Mouse (Mus musculus): Measurements from ENCODE around the gene Pex3. TPM values are rescaled to one million over a fixed set of nuclear protein-coding genes. Genes with fewer than 3 reads are reported as not detected.

Gene Pex3
- polyA plus RNA-seq, 1 experiment = 2.3 TPM

- H3K36me3 ChIP-seq (ENCODE audit: control insufficient read depth, insufficient read depth, low read length) = peaks cover 7% of the 10 kb centered on the region; the same call in 1 of the 2 replicates
- TF ChIP-seq POLR2A (IDR thresholded peaks at IDR 0.05; ENCODE audit: low read depth, low read length) = no peak
- TF ChIP-seq CTCF (IDR thresholded peaks at IDR 0.05; ENCODE audit: extremely low read depth, insufficient read length, insufficient replicate concordance, low read depth, low read length) = no peak
- no peak overlapping the region for H3K27ac ChIP-seq (ENCODE audit: insufficient read depth, low read depth, low read length)
- 49% methylated on average over 8 of the region's 8 CpGs for WGBS
- H3K4me1 ChIP-seq (ENCODE audit: control insufficient read depth, insufficient read depth, insufficient read length, low read length) = 0 out of 2 replicates have a peak, but pooled peaks cover 2% of the 10 kb centered on the region
- no peak overlapping the region for H3K4me3 ChIP-seq (ENCODE audit: low read depth, low read length)
- no peaks in the 10 kb centered on the region for H3K27me3 ChIP-seq (ENCODE audit: control insufficient read depth, insufficient read depth, low read length)
Measured at GRCm38 (mm10) chr10:13565080-13565448, 12.1 kb upstream of the Pex3 start.

- Histone ChIP-seq H3K4me1 (ENCODE audit: control insufficient read depth, insufficient read depth, insufficient read length, low read length) (0 out of 2 replicates have a peak, but pooled peaks cover 2% of the 10 kb centered on the region), H3K4me3 (ENCODE audit: low read depth, low read length) (no peak overlapping the region)
- 31% methylated on average over 24 of the region's 24 CpGs for WGBS
Measured at GRCm38 (mm10) chr10:13564364-13565079, 11.6 kb upstream of the Pex3 start.

GRCm38 (mm10) chr10:13560014-13560674 lies 7.2 kb upstream of the Pex3 start:
- Histone ChIP-seq H3K4me3 (ENCODE audit: low read depth, low read length) (no peak overlapping the region), H3K36me3 (ENCODE audit: control insufficient read depth, insufficient read depth, low read length) (peaks cover 9% of the 10 kb centered on the region; the same call in 1 of the 2 replicates), H3K4me1 (ENCODE audit: control insufficient read depth, insufficient read depth, insufficient read length, low read length) (0 out of 2 replicates have a peak, but pooled peaks cover 2% of the 10 kb centered on the region), H3K27me3 (ENCODE audit: control insufficient read depth, insufficient read depth, low read length) (no peaks in the 10 kb centered on the region), H3K27ac (ENCODE audit: insufficient read depth, low read depth, low read length) (no peak overlapping the region)
- no peak for TF ChIP-seq POLR2A (IDR thresholded peaks at IDR 0.05; ENCODE audit: low read depth, low read length)
- TF ChIP-seq CTCF (IDR thresholded peaks at IDR 0.05; ENCODE audit: extremely low read depth, insufficient read length, insufficient replicate concordance, low read depth, low read length) = no peak
- 87% methylated on average over 13 of the region's 13 CpGs for WGBS

More at GRCm38 (mm10) chr10:13564364-13565079, 11.6 kb upstream of the Pex3 start:
- Histone ChIP-seq H3K36me3 (ENCODE audit: control insufficient read depth, insufficient read depth, low read length) (peaks cover 7% of the 10 kb centered on the region; the same call in 1 of the 2 replicates), H3K27me3 (ENCODE audit: control insufficient read depth, insufficient read depth, low read length) (no peaks in the 10 kb centered on the region), H3K27ac (ENCODE audit: insufficient read depth, low read depth, low read length) (no peak overlapping the region)
- TF ChIP-seq CTCF (IDR thresholded peaks at IDR 0.05; ENCODE audit: extremely low read depth, insufficient read length, insufficient replicate concordance, low read depth, low read length) (peak; percentile 89), POLR2A (IDR thresholded peaks at IDR 0.05; ENCODE audit: low read depth, low read length) (no peak)

DNA sequence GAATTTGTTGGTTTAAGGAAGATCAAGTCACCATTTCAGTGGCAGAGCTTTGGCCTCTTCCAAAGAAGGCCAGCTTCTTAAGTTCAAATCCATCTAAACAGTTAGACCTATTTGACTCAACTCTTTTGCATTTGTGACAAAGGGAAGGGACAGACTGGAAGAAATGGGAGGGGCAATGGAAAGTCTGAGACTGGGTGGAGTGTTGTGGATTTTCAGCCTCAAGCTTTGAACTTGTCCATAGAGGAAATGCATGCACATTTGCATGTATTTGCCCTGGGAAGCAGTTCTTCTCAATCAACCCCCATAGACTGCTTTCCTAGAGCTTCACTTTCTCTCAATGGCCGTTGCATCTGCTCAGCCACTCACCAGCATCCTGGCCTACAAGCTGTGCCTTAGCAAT lies 1.4 kb upstream of the Pex3 start:
- WGBS = 86% methylated on average over 1 of the region's 1 CpGs
- Histone ChIP-seq H3K4me1 (ENCODE audit: control insufficient read depth, insufficient read depth, insufficient read length, low read length) (no peaks in the 10 kb centered on the region), H3K36me3 (ENCODE audit: control insufficient read depth, insufficient read depth, low read length) (peaks cover 4% of the 10 kb centered on the region; the same call in 1 of the 2 replicates), H3K27ac (ENCODE audit: insufficient read depth, low read depth, low read length) (no peak overlapping the region), H3K4me3 (ENCODE audit: low read depth, low read length) (no peak overlapping the region), H3K27me3 (ENCODE audit: control insufficient read depth, insufficient read depth, low read length) (no peaks in the 10 kb centered on the region)
- TF ChIP-seq CTCF (IDR thresholded peaks at IDR 0.05; ENCODE audit: extremely low read depth, insufficient read length, insufficient replicate concordance, low read depth, low read length) (no peak), POLR2A (IDR thresholded peaks at IDR 0.05; ENCODE audit: low read depth, low read length) (no peak)

DNA sequence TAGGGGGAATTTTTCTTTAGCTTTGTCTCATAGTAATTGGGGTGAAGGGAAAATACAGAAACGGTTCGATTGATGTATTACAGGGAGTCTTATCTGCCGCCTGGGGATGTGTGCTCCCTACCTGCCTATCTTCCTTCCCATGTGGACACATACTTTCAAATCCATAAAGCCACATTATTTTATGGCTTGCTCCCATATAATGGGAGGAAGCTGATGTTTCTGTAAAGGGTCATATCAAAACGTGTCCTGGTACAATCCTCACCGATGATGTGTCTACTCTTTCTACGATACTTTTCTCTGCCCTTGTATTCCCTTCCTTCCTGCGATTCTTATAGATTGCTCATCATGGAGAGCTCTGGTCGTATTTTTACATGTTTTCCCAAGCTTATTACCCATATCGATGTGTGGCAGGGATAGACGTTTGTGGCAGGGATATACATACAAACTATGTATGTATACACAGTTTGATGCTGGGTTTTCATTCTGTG lies 600 bp upstream of the Pex3 start:
- no peaks in the 10 kb centered on the region for H3K4me1 ChIP-seq (ENCODE audit: control insufficient read depth, insufficient read depth, insufficient read length, low read length)
- H3K27me3 ChIP-seq (ENCODE audit: control insufficient read depth, insufficient read depth, low read length) = no peaks in the 10 kb centered on the region
- no peak overlapping the region for H3K27ac ChIP-seq (ENCODE audit: insufficient read depth, low read depth, low read length)
- no peak for TF ChIP-seq POLR2A (IDR thresholded peaks at IDR 0.05; ENCODE audit: low read depth, low read length)
- TF ChIP-seq CTCF (IDR thresholded peaks at IDR 0.05; ENCODE audit: extremely low read depth, insufficient read length, insufficient replicate concordance, low read depth, low read length) = no peak
- peak overlapping the region; percentile 94 for H3K4me3 ChIP-seq (ENCODE audit: low read depth, low read length)
- H3K36me3 ChIP-seq (ENCODE audit: control insufficient read depth, insufficient read depth, low read length) = peaks cover 2% of the 10 kb centered on the region; the same call in 1 of the 2 replicates
- WGBS = 9% methylated on average over 10 of the region's 10 CpGs

- 98% methylated on average over 5 of the region's 5 CpGs for WGBS
- H3K4me1 ChIP-seq (ENCODE audit: control insufficient read depth, insufficient read depth, insufficient read length, low read length) = no peaks in the 10 kb centered on the region
- H3K27ac ChIP-seq (ENCODE audit: insufficient read depth, low read depth, low read length) = no peak overlapping the region
- H3K36me3 ChIP-seq (ENCODE audit: control insufficient read depth, insufficient read depth, low read length) = peaks cover 24% of the 10 kb centered on the region
- no peak overlapping the region for H3K4me3 ChIP-seq (ENCODE audit: low read depth, low read length)
- TF ChIP-seq CTCF (IDR thresholded peaks at IDR 0.05; ENCODE audit: extremely low read depth, insufficient read length, insufficient replicate concordance, low read depth, low read length) = no peak
- no peak for TF ChIP-seq POLR2A (IDR thresholded peaks at IDR 0.05; ENCODE audit: low read depth, low read length)
- H3K27me3 ChIP-seq (ENCODE audit: control insufficient read depth, insufficient read depth, low read length) = no peaks in the 10 kb centered on the region
Measured at GRCm38 (mm10) chr10:13541721-13542120, 11.2 kb downstream of the Pex3 start.

All from small intestine, adult 2 months (tissue).